Mouse (Mus musculus) embryo, embryonic 10 days (tissue): ENCODE measurements at regions not wholly inside any gene's neighbourhood (a gene's known extent, or its start where the extent isn't known, plus 50 kb on each side); places are given as distances from the start of the nearest gene placed in this dataset.
A peak's percentile ranks its signal among the peaks of the same experiment; 100 is the strongest.

Experiments used
- DNase-seq: peaks from one replicate; pipeline ENCODE4 v3.0.0-alpha.2; 2015; ENCODE audit warnings: low spot score

DNA sequence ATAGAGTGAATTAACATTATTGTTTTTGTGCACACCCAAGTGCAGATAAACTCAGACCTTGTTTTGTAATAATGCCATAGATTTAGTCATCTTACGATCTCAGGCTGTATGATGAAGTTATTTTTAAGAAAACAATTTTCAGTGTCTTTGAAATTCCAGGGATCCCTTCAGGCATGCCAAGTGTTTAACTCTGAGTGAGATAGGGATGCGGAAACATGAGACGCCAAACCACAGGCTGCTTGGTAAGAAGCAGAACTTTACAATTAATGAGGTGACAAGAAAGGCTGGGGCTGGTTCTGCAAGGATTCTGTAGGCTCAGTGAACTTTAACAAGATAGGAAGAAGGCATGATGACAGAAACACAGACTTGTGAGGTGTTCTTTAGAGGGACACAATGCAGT lies 292.3 kb upstream of the Alcam start:
- DNase-seq = peak; percentile 20

DNA sequence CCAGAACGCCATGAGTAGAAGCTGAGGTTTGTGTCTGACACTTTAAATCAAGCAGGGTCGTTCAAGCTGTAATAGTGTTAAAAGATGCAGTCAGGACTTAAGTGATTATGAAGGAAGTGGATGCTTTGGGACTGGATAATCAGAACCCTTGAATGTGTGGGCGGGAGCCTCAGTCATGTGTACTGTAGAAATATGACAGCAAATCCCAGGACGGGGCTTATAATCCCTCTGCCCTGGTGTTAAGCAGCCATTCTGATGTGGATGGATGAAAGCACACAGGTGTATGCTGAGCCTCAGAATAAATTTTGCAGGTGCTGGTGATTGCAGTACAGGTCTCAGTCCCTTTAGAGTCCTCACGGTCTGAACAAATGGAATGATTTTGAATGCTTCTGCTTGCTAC lies 290.8 kb upstream of the Alcam start:
- no peak for DNase-seq

DNA sequence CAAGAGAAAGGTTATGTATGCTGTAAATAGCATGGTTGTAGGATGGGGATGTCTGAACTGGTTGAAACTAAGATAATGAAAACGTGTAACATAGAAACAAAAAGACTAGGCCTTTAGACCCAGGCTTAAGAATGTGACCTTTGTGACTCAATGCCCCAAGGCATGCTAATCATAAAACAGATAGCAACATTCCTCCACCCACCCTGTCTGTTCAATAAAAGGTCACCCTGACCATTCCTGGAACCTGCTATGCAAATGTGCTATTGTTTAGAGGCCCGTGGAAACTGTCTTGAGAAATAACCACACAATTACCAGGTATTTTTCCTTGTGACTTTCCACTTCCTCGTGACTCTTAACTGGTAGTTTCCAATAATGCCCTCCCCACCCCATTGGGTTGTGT lies 288.3 kb upstream of the Alcam start:
- no peak for DNase-seq

DNA sequence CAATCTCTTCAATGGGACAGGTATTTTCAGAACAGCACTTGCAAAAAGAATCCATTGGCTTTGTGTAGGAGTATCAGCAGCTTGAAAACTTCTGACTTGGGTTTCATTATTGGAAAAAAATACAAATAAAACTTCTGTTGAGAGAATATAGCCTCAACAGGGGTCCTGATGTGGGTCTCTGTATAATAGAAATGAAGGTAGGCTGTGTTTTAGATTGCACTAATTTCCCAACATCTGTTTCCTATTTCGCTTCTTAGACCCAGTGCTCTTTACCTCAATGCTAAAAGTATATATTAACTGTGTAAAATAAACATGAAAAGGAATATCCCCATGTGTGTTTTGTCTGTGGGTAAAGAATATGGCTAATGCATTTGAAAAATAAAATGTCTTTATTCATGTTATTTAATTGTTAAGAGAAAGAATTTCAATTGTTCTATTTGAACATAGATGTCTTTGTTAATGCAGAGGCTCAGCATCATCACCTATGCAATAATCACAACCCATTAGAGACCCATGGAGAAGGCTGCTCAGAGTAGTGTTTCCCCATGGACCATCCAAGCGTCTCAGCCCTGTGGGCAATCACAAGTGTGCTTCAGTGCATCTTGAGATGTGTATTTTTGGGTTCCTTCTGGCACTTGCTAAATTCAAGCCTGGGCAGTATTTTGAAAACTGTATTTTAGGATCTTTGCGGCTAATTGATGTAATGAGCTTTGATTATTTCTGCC lies 272.4 kb upstream of the Alcam start:
- no peak for DNase-seq

DNA sequence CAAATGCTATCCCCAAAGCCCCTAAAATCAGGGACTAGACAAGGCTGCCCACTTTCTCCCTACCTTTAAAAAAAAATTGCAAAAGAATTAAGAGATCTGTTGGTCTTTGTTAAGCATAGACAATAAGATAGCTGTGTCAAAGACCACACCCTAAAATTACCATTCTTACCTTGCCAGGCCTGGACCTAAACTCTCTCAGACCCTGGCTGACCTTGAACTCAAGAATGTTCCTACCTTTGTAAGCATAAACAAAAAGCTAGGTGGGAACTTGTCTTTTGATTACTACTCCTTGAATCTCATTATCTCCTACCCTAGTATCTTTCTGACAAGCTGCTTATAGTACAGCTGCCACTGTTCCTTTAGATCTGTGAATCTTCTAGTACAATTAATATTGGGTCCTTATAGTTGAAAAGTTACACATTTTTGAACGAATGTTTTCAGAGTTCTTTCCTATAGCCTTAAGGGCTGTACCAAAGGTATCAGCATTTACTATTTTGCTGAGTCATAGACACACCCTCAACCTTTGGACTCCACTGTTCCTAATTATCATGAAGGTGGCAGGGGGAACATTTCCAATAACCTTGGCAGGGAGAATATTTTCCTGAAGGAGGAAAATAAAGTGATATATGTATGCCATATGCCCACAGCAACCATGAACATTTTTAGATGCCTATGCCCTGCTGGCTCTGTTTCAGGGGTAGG lies 264.5 kb upstream of the Alcam start:
- no peak for DNase-seq

DNA sequence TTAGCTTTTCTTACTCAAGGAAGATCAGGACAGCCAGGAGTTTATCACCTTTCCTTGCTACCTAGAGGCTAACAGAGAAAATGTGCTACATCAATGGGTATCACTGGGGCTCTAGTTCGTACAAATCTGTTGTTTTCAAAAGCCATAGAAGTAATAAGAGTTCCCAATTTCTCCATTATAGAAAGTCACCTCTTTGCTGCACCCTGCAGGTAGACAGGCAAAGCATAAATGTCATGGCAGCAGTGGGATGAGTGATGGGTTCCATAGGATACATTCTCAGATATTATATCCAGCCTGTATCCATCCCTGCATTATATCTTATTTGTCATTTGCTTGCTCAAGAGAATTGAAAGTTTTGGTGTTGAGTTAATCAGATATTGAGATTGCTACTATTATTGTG lies 236.4 kb upstream of the Alcam start:
- DNase-seq = no peak

DNA sequence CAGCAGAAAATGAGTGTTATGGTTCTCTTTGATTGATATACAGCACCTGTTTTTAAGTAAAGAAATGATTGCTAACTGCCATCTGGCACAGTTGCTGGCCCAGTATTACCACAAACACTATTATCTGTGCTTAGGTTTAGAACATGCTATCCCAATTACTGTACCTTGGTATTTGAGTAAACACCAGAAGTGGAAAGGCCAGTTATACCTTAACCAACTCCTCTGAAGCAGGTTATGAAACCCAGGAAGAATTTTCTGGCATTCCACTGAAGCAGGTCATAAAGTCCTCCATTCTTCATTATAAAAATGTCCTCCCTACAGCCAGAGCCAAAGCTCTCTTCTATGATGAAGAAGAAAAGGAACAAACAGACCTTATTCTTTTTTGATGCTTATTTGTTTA lies 201.0 kb upstream of the Alcam start:
- no peak for DNase-seq
